Mouse (Mus musculus): ENCODE data around the gene Yif1a.

Yif1a gene

DNA sequence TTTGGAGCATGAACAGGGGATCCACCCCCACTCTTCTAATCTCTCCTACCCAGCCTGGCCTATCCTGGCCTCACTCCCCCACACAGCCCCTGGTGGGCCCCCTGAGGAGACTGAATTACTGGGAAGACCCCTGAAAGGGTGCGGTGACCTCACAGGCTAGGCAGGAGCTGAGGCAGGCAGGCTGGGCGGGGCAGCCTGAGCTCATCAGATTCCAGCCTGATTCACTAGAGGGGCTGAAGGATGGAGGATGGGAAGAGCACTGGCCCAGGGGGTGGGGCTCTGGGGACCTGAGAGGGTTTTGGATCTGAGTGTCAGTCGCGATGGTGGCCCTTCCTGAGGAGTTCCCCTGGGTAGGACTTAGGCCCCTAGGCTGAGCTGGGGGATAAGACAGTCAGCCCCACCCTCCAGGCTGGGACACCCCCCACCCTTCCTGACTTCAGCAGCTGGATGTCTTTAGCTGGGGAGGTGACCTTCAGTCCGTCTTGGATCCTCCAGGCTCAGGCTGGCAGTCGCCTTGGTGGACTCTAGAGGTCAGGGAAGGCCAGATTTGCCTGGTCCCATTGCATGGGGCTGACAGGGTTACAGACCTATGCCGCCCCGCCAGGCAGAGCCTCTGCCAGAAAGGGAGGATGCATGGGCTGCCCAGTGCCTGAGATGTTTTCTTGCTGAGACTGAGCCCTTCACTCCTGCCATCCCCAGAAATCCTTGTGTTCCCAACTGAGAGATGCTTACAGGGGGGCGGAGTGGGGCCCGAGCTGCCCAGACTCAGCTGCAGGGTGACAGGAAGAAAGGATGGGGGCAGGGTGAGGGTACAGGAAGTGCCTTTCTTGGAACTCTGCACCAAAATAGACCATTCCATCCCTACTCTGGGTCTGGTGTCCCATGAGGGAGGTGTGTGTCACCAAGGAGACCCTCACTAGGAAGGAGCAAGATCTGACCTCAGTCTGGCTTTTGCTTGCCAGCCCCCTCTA is 29.3 kb upstream of the Yif1a start:
- DNase-seq (ENCODE audit: extremely low spot score, low read depth, low spot score), result no peak

DNA sequence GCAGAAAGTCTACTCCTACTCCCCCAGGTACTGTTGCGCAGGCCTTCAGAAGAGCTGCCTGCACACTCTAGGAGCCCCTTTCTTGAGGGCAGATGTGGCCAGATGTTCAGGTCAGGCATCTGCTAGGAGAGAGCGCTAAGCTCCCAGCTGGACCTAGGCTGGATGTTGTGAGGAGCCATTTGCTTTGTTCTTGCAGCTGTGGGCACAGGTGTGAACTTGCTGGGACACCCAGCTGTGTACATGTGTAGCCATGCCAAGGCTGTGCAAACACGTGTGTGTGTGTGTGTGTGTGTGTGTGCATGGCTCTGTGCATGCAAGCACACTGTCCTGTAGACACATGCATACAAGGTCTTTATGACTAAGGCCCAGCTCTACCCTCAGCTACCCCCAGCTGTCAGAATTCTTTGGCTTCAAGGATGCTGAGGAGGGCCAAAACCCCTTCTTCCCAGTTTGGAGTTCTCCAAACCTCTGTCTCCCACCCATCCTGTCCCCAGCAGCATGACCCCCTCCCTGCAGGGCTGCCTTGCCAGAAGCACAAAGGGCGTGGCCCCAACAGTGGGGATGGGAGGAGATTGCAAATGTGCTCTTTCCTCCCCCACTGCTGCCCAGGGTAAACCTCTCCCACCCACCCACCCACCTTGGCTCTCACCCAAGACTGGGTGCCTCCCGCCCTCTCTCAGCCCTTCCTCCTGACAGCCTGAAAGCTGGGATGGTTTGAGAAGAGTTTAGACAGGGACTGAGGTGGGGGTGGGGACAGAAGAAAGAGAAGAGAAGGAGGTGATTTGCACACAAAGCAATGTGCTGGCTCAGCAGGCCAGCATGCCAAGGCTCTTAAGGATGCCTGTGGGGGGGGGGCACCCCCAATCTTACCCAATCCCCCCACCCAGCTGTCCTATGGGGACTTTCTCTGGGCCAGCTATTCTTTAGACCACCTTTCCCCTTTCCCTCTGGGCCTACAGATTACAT is 27.7 kb upstream of the Yif1a start:
- no peak for DNase-seq (ENCODE audit: extremely low spot score, low read depth, low spot score)

- DNase-seq (ENCODE audit: extremely low spot score, low read depth, low spot score), result no peak
These were observed 26.3 kb upstream of the Yif1a start for GRCm38 (mm10) chr19:5062041-5062440.

- no peak for DNase-seq (ENCODE audit: extremely low spot score, low read depth, low spot score)
These were observed 25.9 kb upstream of the Yif1a start for GRCm38 (mm10) chr19:5062446-5062845.

GRCm38 (mm10) chr19:5065104-5065503 is 23.2 kb upstream of the Yif1a start:
- no peak for DNase-seq (ENCODE audit: extremely low spot score, low read depth, low spot score)

GRCm38 (mm10) chr19:5067040-5067799 is 21.1 kb upstream of the Yif1a start:
- DNase-seq (ENCODE audit: extremely low spot score, low read depth, low spot score), result no peak

- no peak for DNase-seq (ENCODE audit: extremely low spot score, low read depth, low spot score)
These were observed 20.3 kb upstream of the Yif1a start, which contains the start of gene Cd248 for GRCm38 (mm10) chr19:5067867-5068569. TSS of gene Cd248 (plus strand) at chr19:5068078.

DNA sequence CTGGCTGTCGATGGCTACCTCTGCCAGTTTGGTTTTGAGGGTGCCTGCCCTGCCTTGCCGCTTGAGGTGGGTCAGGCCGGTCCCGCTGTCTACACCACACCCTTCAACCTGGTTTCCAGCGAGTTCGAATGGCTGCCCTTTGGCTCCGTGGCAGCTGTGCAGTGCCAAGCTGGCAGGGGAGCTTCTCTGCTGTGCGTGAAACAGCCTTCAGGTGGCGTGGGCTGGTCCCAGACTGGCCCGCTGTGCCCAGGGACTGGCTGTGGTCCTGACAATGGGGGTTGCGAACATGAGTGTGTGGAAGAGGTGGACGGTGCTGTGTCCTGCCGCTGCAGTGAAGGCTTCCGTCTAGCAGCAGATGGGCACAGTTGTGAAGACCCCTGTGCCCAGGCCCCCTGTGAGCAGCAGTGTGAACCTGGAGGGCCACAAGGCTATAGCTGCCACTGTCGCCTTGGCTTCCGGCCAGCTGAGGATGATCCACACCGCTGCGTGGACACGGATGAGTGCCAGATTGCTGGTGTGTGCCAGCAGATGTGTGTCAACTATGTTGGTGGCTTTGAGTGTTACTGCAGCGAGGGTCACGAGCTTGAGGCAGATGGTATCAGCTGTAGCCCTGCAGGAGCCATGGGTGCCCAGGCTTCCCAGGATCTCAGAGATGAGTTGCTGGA is 19.6 kb upstream of the Yif1a start:
- no peak for DNase-seq (ENCODE audit: extremely low spot score, low read depth, low spot score)

DNA sequence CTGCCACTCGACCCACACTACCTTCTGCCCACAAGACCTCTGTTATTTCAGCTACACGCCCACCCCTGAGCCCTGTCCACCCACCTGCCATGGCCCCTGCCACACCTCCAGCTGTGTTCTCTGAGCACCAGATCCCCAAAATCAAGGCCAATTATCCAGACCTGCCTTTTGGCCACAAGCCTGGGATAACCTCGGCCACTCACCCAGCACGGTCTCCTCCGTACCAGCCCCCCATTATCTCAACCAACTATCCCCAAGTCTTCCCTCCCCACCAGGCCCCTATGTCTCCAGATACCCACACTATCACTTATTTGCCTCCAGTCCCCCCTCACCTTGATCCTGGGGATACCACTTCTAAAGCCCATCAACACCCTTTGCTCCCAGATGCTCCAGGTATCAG is 18.9 kb upstream of the Yif1a start:
- DNase-seq (ENCODE audit: extremely low spot score, low read depth, low spot score), result no peak

GRCm38 (mm10) chr19:5069978-5070377 is 18.4 kb upstream of the Yif1a start:
- no peak for DNase-seq (ENCODE audit: extremely low spot score, low read depth, low spot score)

DNA sequence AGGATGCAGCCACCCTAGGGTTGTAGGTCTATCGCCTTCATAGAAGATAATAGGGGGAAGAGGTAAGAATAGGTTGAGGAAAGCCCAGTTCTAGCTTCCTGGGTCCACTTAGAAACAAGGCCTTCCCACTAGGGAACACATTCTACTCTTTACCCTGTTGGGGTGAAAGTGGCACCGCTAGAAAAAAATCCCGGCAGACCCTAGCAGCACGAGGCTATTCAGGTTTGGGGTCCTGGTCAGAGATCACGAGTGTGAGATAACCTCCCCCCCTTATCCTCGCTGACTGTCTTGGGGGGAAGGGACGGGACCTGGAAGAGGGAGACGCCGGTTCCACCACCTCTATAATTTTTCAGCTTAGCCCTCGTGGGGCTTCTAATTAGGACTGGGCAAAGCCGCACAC is 17.3 kb upstream of the Yif1a start:
- DNase-seq (ENCODE audit: extremely low spot score, low read depth, low spot score), result no peak

- peak; percentile 95 for DNase-seq (ENCODE audit: extremely low spot score, low read depth, low spot score)
These were observed 16.6 kb upstream of the Yif1a start for GRCm38 (mm10) chr19:5071545-5072369.

GRCm38 (mm10) chr19:5072389-5073019 is 15.8 kb upstream of the Yif1a start:
- DNase-seq (ENCODE audit: extremely low spot score, low read depth, low spot score), result no peak

- DNase-seq (ENCODE audit: extremely low spot score, low read depth, low spot score), result no peak
These were observed 15.3 kb upstream of the Yif1a start for GRCm38 (mm10) chr19:5073028-5073427.

GRCm38 (mm10) chr19:5073518-5073917 is 14.8 kb upstream of the Yif1a start:
- no peak for DNase-seq (ENCODE audit: extremely low spot score, low read depth, low spot score)

GRCm38 (mm10) chr19:5079279-5079678 is 9.1 kb upstream of the Yif1a start:
- DNase-seq (ENCODE audit: extremely low spot score, low read depth, low spot score), result no peak

DNA sequence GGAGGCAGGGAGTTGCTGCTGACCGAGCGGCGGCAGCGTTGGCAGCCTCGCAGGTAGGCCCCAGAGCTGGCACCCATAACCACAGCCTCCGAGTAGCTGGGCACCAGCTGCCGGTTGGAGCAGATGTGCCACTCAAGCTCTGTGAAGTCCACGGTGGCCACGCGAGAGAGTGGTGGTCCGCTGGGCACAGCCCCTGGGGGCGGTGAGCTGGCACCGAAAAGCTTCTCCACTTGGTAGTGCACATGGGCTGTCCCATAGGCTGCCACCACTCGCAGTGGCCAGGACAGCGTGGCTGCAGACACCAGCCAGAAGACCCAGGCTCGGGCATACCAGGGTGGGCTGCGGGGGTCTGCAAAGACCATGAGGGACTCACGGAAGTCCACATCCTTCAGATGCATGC is 6.3 kb upstream of the Yif1a start:
- DNase-seq (ENCODE audit: extremely low spot score, low read depth, low spot score), result no peak

- DNase-seq (ENCODE audit: extremely low spot score, low read depth, low spot score), result no peak
These were observed 5.7 kb upstream of the Yif1a start for GRCm38 (mm10) chr19:5082596-5082995.
